Mouse (Mus musculus) left cerebral cortex, postnatal 4 days (tissue): ENCODE measurements around the gene Llgl2. TPM values are rescaled to one million over a fixed set of nuclear protein-coding genes. Genes with fewer than 3 reads are reported as not detected.
"Not testable (repeated sequence)": the region's sequence is repeated elsewhere in the genome, so short reads cannot be mapped to it uniquely, and the experiment has no call there.

ENCODE experiments used
- DNase-seq: peaks from one replicate; pipeline ENCODE4 v3.0.0-alpha.2; 2022
- intact Hi-C: fragments of 180-260 bp; cut with DNase I; formaldehyde crosslinking; loops from one replicate; pipeline ENCODE4 v1.15.1; 2025
- total RNA-seq, 2 experiments: library from RNA; stranded (reverse); gene quantifications; 2 replicates each; pipeline ENCODE4 v1.2.3; 2021

The Llgl2 gene
- total RNA-seq, 2 experiments from 2014 or later, result 1.1 to 2.4 TPM

GRCm38 (mm10) chr11:115832523-115832922, 8.7 kb downstream of the Llgl2 start:
- DNase-seq, result no peak
- intact Hi-C loops, result no loop called here

- intact Hi-C loops, result no loop called here
- no peak for DNase-seq
These were observed 9.2 kb downstream of the Llgl2 start for GRCm38 (mm10) chr11:115833021-115833513.

- intact Hi-C loops, result no loop called here
- no peak for DNase-seq
These were observed 10.2 kb downstream of the Llgl2 start for GRCm38 (mm10) chr11:115834033-115834432.

GRCm38 (mm10) chr11:115836656-115837395, 13.0 kb downstream of the Llgl2 start:
- DNase-seq, result no peak
- intact Hi-C loops, result no loop called here

GRCm38 (mm10) chr11:115837606-115838345, 13.9 kb downstream of the Llgl2 start:
- no peak for DNase-seq
- intact Hi-C loops, result no loop called here

GRCm38 (mm10) chr11:115838895-115839311, 15.1 kb downstream of the Llgl2 start:
- DNase-seq, result no peak
- intact Hi-C loops, result no loop called here

DNA sequence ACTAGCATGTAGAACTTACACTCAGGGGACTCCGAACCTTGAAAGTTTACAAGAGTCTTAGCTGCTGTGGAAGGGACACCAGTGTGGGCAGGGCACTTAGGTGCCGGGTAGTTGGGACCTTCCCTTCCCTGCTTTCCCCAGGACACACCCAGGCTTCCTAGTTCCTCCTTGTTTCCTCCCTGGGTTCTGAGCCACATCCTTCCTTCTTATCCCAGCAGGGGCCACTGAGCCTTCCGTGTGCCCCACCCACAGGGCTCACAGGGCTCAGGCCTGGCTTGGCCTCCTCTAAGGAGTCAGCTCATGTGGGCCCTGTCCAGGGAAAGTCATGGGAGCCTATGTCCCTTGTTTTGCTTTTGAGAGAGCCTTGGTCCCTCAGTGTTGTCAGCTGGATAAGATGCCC, 15.9 kb downstream of the Llgl2 start:
- intact Hi-C loops, result no loop called here
- no peak for DNase-seq

GRCm38 (mm10) chr11:115841044-115841443, 17.2 kb downstream of the Llgl2 start:
- no peak for DNase-seq
- intact Hi-C loops, result no loop called here

- intact Hi-C loops, result no loop called here
- no peak for DNase-seq
These were observed 18.2 kb downstream of the Llgl2 start for GRCm38 (mm10) chr11:115841961-115842550.

- intact Hi-C loops, result no loop called here
- DNase-seq, result no peak
These were observed 19.5 kb downstream of the Llgl2 start for GRCm38 (mm10) chr11:115843141-115843890.

- no peak for DNase-seq
- intact Hi-C loops, result no loop called here
These were observed 20.0 kb downstream of the Llgl2 start for GRCm38 (mm10) chr11:115843891-115844239.

- intact Hi-C loops, result no loop called here
- no peak for DNase-seq
These were observed 20.4 kb downstream of the Llgl2 start for GRCm38 (mm10) chr11:115844240-115844639.

GRCm38 (mm10) chr11:115845819-115846218, 22.0 kb downstream of the Llgl2 start:
- no peak for DNase-seq
- intact Hi-C loops, result no loop called here

- no peak for DNase-seq
- intact Hi-C loops, result no loop called here
These were observed 30.8 kb downstream of the Llgl2 start for GRCm38 (mm10) chr11:115854674-115855073.

GRCm38 (mm10) chr11:115857146-115857545, 33.3 kb downstream of the Llgl2 start:
- DNase-seq, intact Hi-C loops: not testable (repeated sequence)

DNA sequence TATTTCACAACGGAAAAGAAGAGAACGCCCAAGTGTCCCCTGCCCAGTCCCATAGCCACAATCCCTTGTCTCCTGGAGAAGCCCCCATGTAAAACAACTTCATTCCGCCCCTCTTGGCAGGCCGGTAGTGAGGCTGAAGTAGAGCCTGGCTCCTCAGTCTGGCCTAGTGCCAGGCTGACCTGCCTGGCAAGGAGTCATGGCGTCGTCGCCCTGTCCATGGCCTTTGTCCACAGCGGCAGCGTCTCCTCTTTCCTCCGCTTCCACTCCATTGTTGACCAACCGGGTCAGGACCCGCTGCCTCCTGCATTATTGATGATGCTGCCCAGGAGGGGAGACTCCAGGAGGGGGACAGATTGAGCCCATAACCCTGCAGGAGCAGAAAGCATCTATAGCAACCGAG, 34.1 kb downstream of the Llgl2 start:
- peak; percentile 27 for DNase-seq
- intact Hi-C loops, result no loop called here

- intact Hi-C loops, result no loop called here
- DNase-seq, result no peak
These were observed 34.5 kb downstream of the Llgl2 start, which contains the start of gene Myo15b for GRCm38 (mm10) chr11:115858354-115858753. Gene Myo15b (plus strand): TSS chr11:115858406.

DNA sequence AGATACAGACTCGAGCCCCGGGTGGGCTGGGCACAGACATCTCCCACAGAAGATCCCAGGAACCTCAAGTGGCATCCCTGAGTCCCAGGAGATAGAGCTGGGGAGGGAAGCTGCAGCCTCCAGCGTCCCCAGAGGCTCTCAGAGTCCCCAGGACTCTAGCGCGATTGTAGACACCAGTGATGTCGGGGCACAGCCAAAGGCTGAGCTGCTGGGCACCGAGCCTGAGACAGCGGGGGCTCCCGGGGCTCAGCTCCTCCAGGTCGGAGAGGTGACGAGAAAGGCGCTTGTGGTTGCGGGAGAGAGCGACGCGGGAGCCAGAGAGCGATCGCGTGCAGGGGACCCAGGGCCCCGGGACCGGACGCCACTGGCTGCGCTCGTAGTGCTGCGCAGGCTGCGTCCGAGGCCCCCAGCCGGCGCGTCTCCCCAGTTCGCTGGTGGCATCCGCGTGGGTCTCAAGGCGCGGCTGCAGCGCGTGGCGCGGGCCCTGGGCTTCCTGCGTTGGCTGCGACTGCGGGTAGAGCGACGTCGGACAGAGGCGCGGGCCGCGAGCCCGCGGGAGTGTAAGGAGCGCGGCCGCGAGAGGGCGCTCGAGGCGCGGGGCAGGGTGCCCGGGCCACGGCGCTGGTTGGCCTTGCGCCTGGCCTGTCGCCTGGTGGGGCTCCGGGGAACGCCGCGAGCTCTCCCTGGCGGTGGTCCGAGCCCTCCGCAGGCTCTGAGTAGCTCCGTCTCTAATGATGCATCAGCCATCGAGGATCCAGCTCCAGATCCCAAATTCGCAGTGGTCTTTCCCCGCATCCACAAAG, 35.5 kb downstream of the Llgl2 start:
- intact Hi-C loops, result no loop called here
- DNase-seq, result peak; percentile 87

GRCm38 (mm10) chr11:115863895-115864294, 40.0 kb downstream of the Llgl2 start:
- intact Hi-C loops, result no loop called here
- no peak for DNase-seq

DNA sequence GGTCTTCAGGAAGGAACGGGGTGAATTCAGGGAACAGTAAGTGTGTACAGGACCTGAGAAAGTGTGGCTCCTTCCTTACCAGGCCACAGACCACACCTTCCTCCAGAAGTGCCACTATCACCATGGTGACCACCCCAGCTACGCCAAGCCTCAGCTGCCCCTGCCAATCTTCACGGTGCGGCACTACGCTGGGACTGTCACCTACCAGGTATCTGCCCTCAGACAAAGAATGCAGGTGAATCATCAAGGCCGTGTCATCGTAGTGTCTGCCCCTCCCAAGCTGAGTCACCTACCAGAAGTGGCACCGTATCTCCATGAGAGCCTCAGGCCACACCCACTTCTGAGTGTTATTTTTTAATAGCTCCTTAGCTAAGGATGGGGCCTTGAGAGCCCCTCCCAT, 45.5 kb downstream of the Llgl2 start:
- intact Hi-C loops, result no loop called here
- no peak for DNase-seq
